Mouse (Mus musculus): Measurements from ENCODE around the gene Ddx23. TPM values are rescaled to one million over a fixed set of nuclear protein-coding genes. Genes with fewer than 3 reads are reported as not detected.

The Ddx23 gene
- polyA plus RNA-seq, 1 experiment from 2014 or later = 19.4 TPM

GRCm38 (mm10) chr15:98622721-98623120 is 40.0 kb downstream of the Ddx23 start:
- WGBS = 25% methylated on average over 6 of the region's 6 CpGs
- Histone ChIP-seq H3K36me3 (ENCODE audit: control insufficient read depth, insufficient read depth, low read length) (no peaks in the 10 kb centered on the region), H3K9me3 (ENCODE audit: control insufficient read depth, low read length) (no peaks in the 10 kb centered on the region), H3K4me2 (no peak overlapping the region), H3K4me1 (replicated peaks; ENCODE audit: control insufficient read depth, insufficient read depth, low read length) (no peaks in the 10 kb centered on the region), H3K4me3 (ENCODE audit: low read depth, low read length) (no peak overlapping the region), H3K27me3 (replicated peaks; ENCODE audit: control insufficient read depth, insufficient read depth, low read length) (peaks cover 29% of the 10 kb centered on the region), H3K27ac (ENCODE audit: low read depth, low read length) (no peak overlapping the region), H3K9ac (ENCODE audit: low read depth, low read length) (no peak overlapping the region)
- DNase-seq (ENCODE audit: low spot score) = no peak
- no peak for ATAC-seq (replicated peaks; ENCODE audit: low FRiP score)

DNA sequence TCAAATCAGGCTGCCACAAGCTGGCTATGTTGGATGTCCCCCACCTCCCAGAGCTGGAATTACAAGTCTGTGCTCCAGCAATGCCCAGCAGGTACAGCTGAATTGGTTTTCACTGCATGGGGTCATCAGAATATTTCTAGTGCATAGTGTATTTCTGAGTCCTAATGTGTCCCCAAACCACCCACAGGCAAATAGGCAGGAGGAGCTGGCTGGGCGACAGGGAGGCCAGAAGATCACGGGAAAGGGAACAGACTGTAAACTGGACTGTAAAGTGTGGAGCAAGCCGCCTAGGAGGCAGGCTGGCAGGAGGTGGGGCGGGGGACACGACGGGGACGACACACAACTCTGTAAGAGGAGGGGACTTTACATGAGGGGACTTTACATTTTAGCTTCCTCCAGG is 40.5 kb downstream of the Ddx23 start:
- Histone ChIP-seq H3K4me1 (replicated peaks; ENCODE audit: control insufficient read depth, insufficient read depth, low read length) (no peaks in the 10 kb centered on the region; the same call in 1 of the 2 replicates), H3K36me3 (ENCODE audit: control insufficient read depth, insufficient read depth, low read length) (no peaks in the 10 kb centered on the region), H3K9me3 (ENCODE audit: control insufficient read depth, low read length) (no peaks in the 10 kb centered on the region), H3K4me2 (no peak overlapping the region), H3K27ac (ENCODE audit: low read depth, low read length) (no peak overlapping the region), H3K4me3 (ENCODE audit: low read depth, low read length) (no peak overlapping the region), H3K9ac (ENCODE audit: low read depth, low read length) (no peak overlapping the region), H3K27me3 (replicated peaks; ENCODE audit: control insufficient read depth, insufficient read depth, low read length) (peaks cover 29% of the 10 kb centered on the region)
- DNase-seq (ENCODE audit: low spot score) = no peak
- no peak for ATAC-seq (replicated peaks; ENCODE audit: low FRiP score)
- WGBS = 11% methylated on average over 7 of the region's 7 CpGs

DNA sequence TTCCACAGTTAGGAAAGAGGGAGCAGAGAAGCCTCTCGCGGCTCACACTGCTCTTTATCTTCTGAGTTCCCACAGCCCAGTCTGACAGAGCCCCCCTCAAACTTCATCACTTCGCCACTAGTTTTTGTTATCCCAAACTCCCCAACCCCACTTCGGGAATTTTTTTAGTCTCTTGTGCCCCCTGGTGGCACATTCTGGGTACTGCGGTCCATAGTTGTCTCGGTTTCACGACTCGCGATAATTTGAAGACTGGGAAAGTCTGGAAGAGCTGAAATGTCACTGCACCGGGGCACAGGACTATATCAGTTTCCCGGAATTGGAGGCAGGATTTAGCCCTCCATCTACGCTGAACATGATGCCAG is 45.5 kb downstream of the Ddx23 start:
- no peaks in the 10 kb centered on the region; the same call in 1 of the 2 replicates for H3K4me1 ChIP-seq (replicated peaks; ENCODE audit: control insufficient read depth, insufficient read depth, low read length)
- DNase-seq (ENCODE audit: low spot score) (peak; percentile 79), ATAC-seq (replicated peaks; ENCODE audit: low FRiP score) (no peak; the same call in 1 of the 2 replicates)
- H3K27me3 ChIP-seq (replicated peaks; ENCODE audit: control insufficient read depth, insufficient read depth, low read length) = peaks cover 14% of the 10 kb centered on the region; the same call in 1 of the 2 replicates
- WGBS = 1% methylated on average over 12 of the region's 12 CpGs
- H3K4me2 ChIP-seq = peak overlapping the region; percentile 36
- H3K4me3 ChIP-seq (ENCODE audit: low read depth, low read length) = no peak overlapping the region
- H3K9me3 ChIP-seq (ENCODE audit: control insufficient read depth, low read length) = no peaks in the 10 kb centered on the region
- H3K36me3 ChIP-seq (ENCODE audit: control insufficient read depth, insufficient read depth, low read length) = no peaks in the 10 kb centered on the region
- H3K27ac ChIP-seq (ENCODE audit: low read depth, low read length) = no peak overlapping the region
- no peak overlapping the region for H3K9ac ChIP-seq (ENCODE audit: low read depth, low read length)

DNA sequence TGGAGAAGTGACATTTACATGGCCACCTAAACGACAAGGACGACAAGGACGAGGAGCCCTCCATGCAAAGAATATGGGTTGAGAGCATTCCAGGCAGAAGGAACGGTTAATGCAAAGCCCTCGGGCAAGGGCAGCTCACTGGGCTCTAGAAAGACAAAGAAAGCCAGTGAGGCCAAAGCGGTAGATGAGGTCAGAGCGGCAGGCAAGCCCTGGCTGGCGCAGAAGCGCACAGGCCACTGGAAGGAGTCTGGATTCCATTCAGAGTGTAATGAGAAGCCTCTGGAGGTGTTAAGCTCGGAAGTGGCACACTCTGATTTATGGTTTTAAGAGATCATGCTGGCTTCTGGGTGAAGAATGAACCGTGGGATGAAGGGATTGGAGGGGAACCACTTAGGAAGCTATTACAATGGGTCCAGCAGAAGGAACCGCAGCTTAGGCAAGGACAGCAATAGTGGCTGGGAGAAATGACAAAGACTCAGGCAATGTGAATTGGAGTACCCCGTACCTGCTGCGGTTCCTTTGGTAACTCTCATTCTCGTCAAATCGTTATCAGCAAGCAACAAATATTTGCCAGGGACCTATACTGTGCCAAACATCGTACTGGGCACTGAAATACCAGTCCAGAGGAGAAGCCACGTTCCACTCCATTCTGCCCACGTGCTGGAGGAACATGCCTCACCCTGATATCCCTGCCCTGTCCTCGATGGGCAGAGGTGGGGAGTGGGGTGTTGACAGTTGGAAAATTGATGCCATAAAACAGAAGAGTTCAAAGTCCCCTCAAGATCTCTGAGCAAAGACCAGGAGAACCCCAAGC is 46.1 kb downstream of the Ddx23 start:
- Histone ChIP-seq H3K4me3 (ENCODE audit: low read depth, low read length) (no peak overlapping the region), H3K27me3 (replicated peaks; ENCODE audit: control insufficient read depth, insufficient read depth, low read length) (peaks cover 14% of the 10 kb centered on the region; the same call in 1 of the 2 replicates), H3K36me3 (ENCODE audit: control insufficient read depth, insufficient read depth, low read length) (no peaks in the 10 kb centered on the region), H3K9ac (ENCODE audit: low read depth, low read length) (0 out of 2 replicates have a peak overlapping the region, but pooled peaks have one; percentile 1), H3K4me2 (peak overlapping the region; percentile 36), H3K4me1 (replicated peaks; ENCODE audit: control insufficient read depth, insufficient read depth, low read length) (no peaks in the 10 kb centered on the region; the same call in 1 of the 2 replicates), H3K9me3 (ENCODE audit: control insufficient read depth, low read length) (no peaks in the 10 kb centered on the region), H3K27ac (ENCODE audit: low read depth, low read length) (no peak overlapping the region)
- 51% methylated on average over 20 of the region's 20 CpGs for WGBS
- DNase-seq (ENCODE audit: low spot score) (no peak), ATAC-seq (replicated peaks; ENCODE audit: low FRiP score) (no peak)

- ATAC-seq (replicated peaks; ENCODE audit: low FRiP score) (no peak), DNase-seq (ENCODE audit: low spot score) (no peak)
- H3K27ac ChIP-seq (ENCODE audit: low read depth, low read length) = no peak overlapping the region
- H3K4me3 ChIP-seq (ENCODE audit: low read depth, low read length) = no peak overlapping the region
- no peaks in the 10 kb centered on the region; the same call in 1 of the 2 replicates for H3K4me1 ChIP-seq (replicated peaks; ENCODE audit: control insufficient read depth, insufficient read depth, low read length)
- H3K36me3 ChIP-seq (ENCODE audit: control insufficient read depth, insufficient read depth, low read length) = no peaks in the 10 kb centered on the region
- WGBS = 71% methylated on average over 6 of the region's 6 CpGs
- H3K9ac ChIP-seq (ENCODE audit: low read depth, low read length) = no peak overlapping the region
- no peaks in the 10 kb centered on the region for H3K9me3 ChIP-seq (ENCODE audit: control insufficient read depth, low read length)
- peaks cover 10% of the 10 kb centered on the region; the same call in 1 of the 2 replicates for H3K27me3 ChIP-seq (replicated peaks; ENCODE audit: control insufficient read depth, insufficient read depth, low read length)
- H3K4me2 ChIP-seq = no peak overlapping the region
These were observed 46.9 kb downstream of the Ddx23 start for GRCm38 (mm10) chr15:98615751-98616150.

DNA sequence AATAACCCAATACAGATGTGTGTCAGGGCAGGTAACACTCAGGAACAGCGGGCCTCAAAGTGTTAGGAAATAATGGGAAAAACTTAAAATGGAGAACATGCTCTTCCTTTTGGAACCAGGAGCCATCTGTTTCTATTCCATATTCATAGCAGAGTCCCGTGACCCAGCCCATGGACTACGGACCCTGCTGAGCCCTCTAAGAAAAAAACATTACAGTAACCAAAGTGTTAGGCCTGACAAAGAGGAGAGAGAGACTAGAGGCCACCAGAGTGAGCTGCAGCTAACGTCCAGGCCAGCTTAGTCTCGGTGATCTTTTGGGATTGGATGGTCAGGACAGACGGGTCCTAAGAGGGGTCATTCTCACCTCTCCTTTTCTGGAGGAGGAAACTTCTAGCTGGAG is 47.7 kb downstream of the Ddx23 start:
- Histone ChIP-seq H3K4me2 (no peak overlapping the region), H3K4me3 (ENCODE audit: low read depth, low read length) (no peak overlapping the region), H3K36me3 (ENCODE audit: control insufficient read depth, insufficient read depth, low read length) (no peaks in the 10 kb centered on the region), H3K27me3 (replicated peaks; ENCODE audit: control insufficient read depth, insufficient read depth, low read length) (peaks cover 3% of the 10 kb centered on the region; the same call in 1 of the 2 replicates), H3K9ac (ENCODE audit: low read depth, low read length) (no peak overlapping the region), H3K27ac (ENCODE audit: low read depth, low read length) (no peak overlapping the region), H3K9me3 (ENCODE audit: control insufficient read depth, low read length) (no peaks in the 10 kb centered on the region), H3K4me1 (replicated peaks; ENCODE audit: control insufficient read depth, insufficient read depth, low read length) (peaks cover 5% of the 10 kb centered on the region)
- ATAC-seq (replicated peaks; ENCODE audit: low FRiP score) (no peak), DNase-seq (ENCODE audit: low spot score) (no peak)
- WGBS = 69% methylated on average over 6 of the region's 6 CpGs

DNA sequence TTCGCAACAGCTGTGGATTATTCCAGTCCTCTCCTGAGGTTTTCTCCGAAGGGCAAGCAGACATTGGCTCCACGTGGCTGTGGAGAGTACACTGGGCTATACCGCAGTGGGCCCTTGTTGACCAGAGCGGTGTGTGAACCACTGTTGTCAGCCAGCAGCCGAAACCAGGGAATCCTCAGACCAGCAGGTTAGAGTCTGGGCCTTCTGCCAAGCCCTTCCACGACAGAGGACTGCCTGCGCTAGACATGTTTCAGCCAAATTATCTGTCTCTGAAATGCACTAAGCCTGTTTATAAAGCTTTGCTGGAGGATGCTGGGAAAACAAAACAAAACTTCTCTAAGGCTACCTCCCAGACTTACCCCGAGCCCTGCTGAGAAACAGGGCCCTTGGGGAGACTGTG is 48.1 kb downstream of the Ddx23 start:
- H3K4me3 ChIP-seq (ENCODE audit: low read depth, low read length) = no peak overlapping the region
- peaks cover 8% of the 10 kb centered on the region for H3K4me1 ChIP-seq (replicated peaks; ENCODE audit: control insufficient read depth, insufficient read depth, low read length)
- no peaks in the 10 kb centered on the region for H3K9me3 ChIP-seq (ENCODE audit: control insufficient read depth, low read length)
- H3K9ac ChIP-seq (ENCODE audit: low read depth, low read length) = no peak overlapping the region
- ATAC-seq (replicated peaks; ENCODE audit: low FRiP score) = no peak
- no peaks in the 10 kb centered on the region for H3K36me3 ChIP-seq (ENCODE audit: control insufficient read depth, insufficient read depth, low read length)
- DNase-seq (ENCODE audit: low spot score) = no peak
- no peak overlapping the region for H3K4me2 ChIP-seq
- H3K27me3 ChIP-seq (replicated peaks; ENCODE audit: control insufficient read depth, insufficient read depth, low read length) = 0 out of 2 replicates have a peak, but pooled peaks cover 2% of the 10 kb centered on the region
- WGBS = 76% methylated on average over 9 of the region's 9 CpGs
- H3K27ac ChIP-seq (ENCODE audit: low read depth, low read length) = no peak overlapping the region

GRCm38 (mm10) chr15:98612229-98612628 is 50.5 kb downstream of the Ddx23 start:
- H3K27me3 ChIP-seq (replicated peaks; ENCODE audit: control insufficient read depth, insufficient read depth, low read length) = 0 out of 2 replicates have a peak, but pooled peaks cover 2% of the 10 kb centered on the region
- no peak overlapping the region for H3K27ac ChIP-seq (ENCODE audit: low read depth, low read length)
- no peak for DNase-seq (ENCODE audit: low spot score)
- ATAC-seq (replicated peaks; ENCODE audit: low FRiP score) = no peak
- peaks cover 20% of the 10 kb centered on the region for H3K4me1 ChIP-seq (replicated peaks; ENCODE audit: control insufficient read depth, insufficient read depth, low read length)
- no peak overlapping the region for H3K4me2 ChIP-seq
- 93% methylated on average over 3 of the region's 3 CpGs for WGBS
- no peak overlapping the region for H3K9ac ChIP-seq (ENCODE audit: low read depth, low read length)
- H3K4me3 ChIP-seq (ENCODE audit: low read depth, low read length) = no peak overlapping the region
- H3K9me3 ChIP-seq (ENCODE audit: control insufficient read depth, low read length) = no peaks in the 10 kb centered on the region
- no peaks in the 10 kb centered on the region for H3K36me3 ChIP-seq (ENCODE audit: control insufficient read depth, insufficient read depth, low read length)
